Mouse (Mus musculus) limb, embryonic 15.5 days (tissue): Measurements from ENCODE around the gene 1110059E24Rik. TPM values are rescaled to one million over a fixed set of nuclear protein-coding genes. Genes with fewer than 3 reads are reported as not detected.

Experiments
- ATAC-seq: fragments of 200-750 bp; cut with Nextera tagmentation; 2 replicates; pipeline ENCODE4 v1.8.0; 2017; ENCODE audit warnings: low read depth, moderate TSS enrichment; ENCODE audit not compliant: insufficient number of reproducible peaks, low FRiP score, low TSS enrichment
- H3K27ac ChIP-seq: fragments of 300-500 bp; sonication (generic); 2 replicates; pipeline ENCODE4 v1.5.1; 2015; ENCODE audit warnings: moderate library complexity, mild to moderate bottlenecking, inconsistent platforms
- H3K27me3 ChIP-seq: fragments of 300-500 bp; sonication (generic); 2 replicates; pipeline ENCODE4 v1.6.1; 2015; ENCODE audit warnings: inconsistent platforms
- H3K36me3 ChIP-seq: fragments of 300-500 bp; sonication (generic); 2 replicates; pipeline ENCODE4 v1.6.1; 2015; ENCODE audit warnings: inconsistent platforms
- H3K4me1 ChIP-seq: fragments of 300-500 bp; sonication (generic); 2 replicates; pipeline ENCODE4 v1.6.1; 2015; ENCODE audit warnings: inconsistent platforms
- H3K4me2 ChIP-seq: fragments of 300-500 bp; sonication (generic); 2 replicates; pipeline ENCODE4 v1.6.1; 2015; ENCODE audit warnings: mild to moderate bottlenecking, inconsistent platforms
- H3K4me3 ChIP-seq: fragments of 300-500 bp; sonication (generic); 2 replicates; pipeline ENCODE4 v1.5.1; 2015; ENCODE audit warnings: mild to moderate bottlenecking, inconsistent platforms
- H3K9ac ChIP-seq: fragments of 300-500 bp; sonication (generic); 2 replicates; pipeline ENCODE4 v1.6.1; 2015; ENCODE audit warnings: inconsistent platforms
- H3K9me3 ChIP-seq: fragments of 300-500 bp; sonication (generic); 2 replicates; pipeline ENCODE4 v1.6.1; 2016; ENCODE audit warnings: inconsistent platforms
- WGBS: fragments of 180-500 bp; shearing (Covaris S2); methylation state at CpG from one replicate; pipeline ENCODE4 v1.1.7; 2015; 5-methylcytosine and 5-hydroxymethylcytosine counted together
- polyA plus RNA-seq: library from polyadenylated mRNA; unstranded; fragments of >200 nt; fragmentation: Nextera tagmentation; extraction: Ambion mirVana; gene quantifications from 2 replicates; pipeline ENCODE4 v1.2.1, GENCODE M21; 2015

1110059E24Rik gene
- polyA plus RNA-seq, 1 experiment from 2014 or later: 52.2 TPM

DNA sequence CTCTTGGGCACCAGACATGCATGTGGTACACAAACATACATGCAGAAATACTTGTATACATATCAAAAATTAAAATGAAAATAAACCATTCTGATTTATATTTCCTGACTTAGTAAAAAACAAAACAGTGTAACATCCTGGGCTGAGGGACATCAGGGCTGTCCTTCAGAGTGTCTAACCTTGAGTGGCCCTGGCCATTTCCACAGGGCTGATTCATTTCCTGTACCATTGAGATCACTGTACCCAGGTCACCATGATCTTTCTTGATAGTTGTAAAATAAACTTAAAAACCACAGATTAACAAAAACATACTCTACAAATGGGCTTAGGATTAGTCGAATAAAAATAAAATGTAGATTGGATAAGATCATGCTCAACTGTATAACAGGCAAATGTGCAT, 66.2 kb downstream of the 1110059E24Rik start:
- H3K27ac ChIP-seq: no peak overlapping the region
- no peak overlapping the region for H3K4me2 ChIP-seq
- 94% methylated on average over 1 of the region's 1 CpGs for WGBS
- H3K4me1 ChIP-seq: no peaks in the 10 kb centered on the region
- no peak overlapping the region for H3K9ac ChIP-seq
- no peak for ATAC-seq
- H3K27me3 ChIP-seq: no peaks in the 10 kb centered on the region
- H3K9me3 ChIP-seq: no peaks in the 10 kb centered on the region
- 0 out of 2 replicates have a peak, but pooled peaks cover 1% of the 10 kb centered on the region for H3K36me3 ChIP-seq
- no peak overlapping the region for H3K4me3 ChIP-seq

DNA sequence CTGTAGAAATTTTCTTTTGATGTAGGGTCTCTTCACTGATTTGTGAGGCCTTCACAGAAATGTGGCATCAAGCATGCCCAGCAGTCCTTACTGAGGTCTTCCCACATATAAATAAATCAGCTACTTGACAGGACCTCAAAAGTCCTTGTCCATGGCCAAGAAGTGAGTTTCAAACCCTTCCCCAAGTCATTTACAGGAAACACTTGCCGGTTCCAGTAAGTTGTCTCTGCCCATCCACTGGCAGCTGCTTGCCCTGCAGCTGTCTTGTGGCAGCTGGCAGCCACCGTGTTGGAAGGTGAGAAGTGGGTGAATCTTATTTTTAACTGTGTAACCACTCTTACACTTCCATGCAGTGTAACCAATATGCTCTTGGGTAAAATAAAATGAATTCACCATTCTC, 66.9 kb downstream of the 1110059E24Rik start:
- Histone ChIP-seq H3K4me2 (no peak overlapping the region), H3K27ac (no peak overlapping the region), H3K9me3 (no peaks in the 10 kb centered on the region), H3K4me3 (no peak overlapping the region), H3K36me3 (no peaks in the 10 kb centered on the region), H3K27me3 (no peaks in the 10 kb centered on the region), H3K9ac (no peak overlapping the region), H3K4me1 (no peaks in the 10 kb centered on the region)
- WGBS: 66% methylated on average over 2 of the region's 2 CpGs
- no peak for ATAC-seq

DNA sequence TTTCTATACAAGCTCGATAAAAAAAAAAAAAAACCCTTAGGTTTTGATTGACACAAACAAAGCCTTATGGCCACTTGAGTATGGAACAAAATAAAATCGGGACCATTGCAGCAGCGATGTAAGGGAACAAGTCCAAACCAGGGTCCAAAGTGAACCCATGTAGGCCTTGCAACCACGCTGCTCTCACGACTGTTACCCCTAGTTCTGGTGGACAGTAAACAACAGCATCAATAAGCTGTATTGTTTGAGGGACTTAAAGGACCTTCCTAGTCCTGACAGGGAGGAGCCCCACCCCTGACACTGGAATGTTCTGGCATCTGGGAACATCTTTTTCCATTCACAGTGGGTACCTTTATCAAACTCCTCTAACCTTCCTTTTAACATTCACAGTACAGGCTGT, 68.8 kb downstream of the 1110059E24Rik start:
- no peak overlapping the region for H3K4me2 ChIP-seq
- no peak overlapping the region for H3K27ac ChIP-seq
- no peaks in the 10 kb centered on the region for H3K4me1 ChIP-seq
- no peaks in the 10 kb centered on the region for H3K9me3 ChIP-seq
- H3K36me3 ChIP-seq: no peaks in the 10 kb centered on the region
- H3K9ac ChIP-seq: no peak overlapping the region
- H3K4me3 ChIP-seq: no peak overlapping the region
- no peak for ATAC-seq
- no peaks in the 10 kb centered on the region for H3K27me3 ChIP-seq
- WGBS: 81% methylated on average over 5 of the region's 5 CpGs

DNA sequence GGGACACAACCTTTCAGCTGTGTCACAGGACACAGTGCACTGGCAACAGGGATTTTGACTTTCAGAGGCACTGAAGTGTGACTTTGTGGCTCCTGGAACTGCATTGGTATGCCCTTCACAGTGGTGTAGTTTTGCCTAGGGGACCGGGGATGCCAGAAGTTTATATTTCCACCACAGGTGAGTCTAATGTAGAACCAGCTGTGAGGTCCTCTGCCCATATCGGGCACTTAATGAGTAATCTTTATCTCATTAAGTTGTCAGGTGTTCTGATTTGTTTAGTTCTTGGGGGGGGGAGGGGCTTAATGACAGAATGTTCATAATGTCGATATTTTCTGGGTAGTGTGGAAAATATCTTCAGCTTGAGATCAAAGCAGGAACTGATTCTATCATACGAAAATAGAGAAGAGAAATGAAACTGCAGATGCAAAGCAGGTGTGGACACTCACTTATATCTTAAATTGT, 69.2 kb downstream of the 1110059E24Rik start:
- Histone ChIP-seq H3K27me3 (no peaks in the 10 kb centered on the region), H3K9me3 (no peaks in the 10 kb centered on the region), H3K27ac (no peak overlapping the region), H3K9ac (no peak overlapping the region), H3K4me3 (no peak overlapping the region), H3K4me2 (no peak overlapping the region), H3K36me3 (no peaks in the 10 kb centered on the region), H3K4me1 (no peaks in the 10 kb centered on the region)
- ATAC-seq: no peak
- 61% methylated on average over 4 of the region's 4 CpGs for WGBS

DNA sequence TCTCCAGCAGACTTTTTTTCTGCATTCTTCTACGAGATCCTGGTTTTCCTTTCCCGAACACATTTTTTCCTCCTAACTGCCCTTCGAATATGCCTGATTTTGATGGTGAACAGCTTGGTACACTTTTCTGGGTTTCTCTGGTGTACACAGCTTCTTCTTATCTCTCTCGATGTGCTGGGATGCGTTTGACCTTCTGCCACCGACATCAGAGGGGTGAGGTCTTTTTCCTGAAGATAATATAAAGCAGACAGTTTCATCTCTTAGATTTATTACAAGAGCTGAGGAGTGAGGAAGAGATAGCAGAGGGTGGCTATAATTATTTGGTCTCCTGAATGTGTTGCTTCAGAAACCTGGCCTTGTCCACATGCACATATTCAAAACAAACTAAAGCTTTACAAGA, 71.4 kb downstream of the 1110059E24Rik start:
- 62% methylated on average over 6 of the region's 6 CpGs for WGBS
- H3K9ac ChIP-seq: no peak overlapping the region
- no peaks in the 10 kb centered on the region for H3K36me3 ChIP-seq
- H3K27ac ChIP-seq: no peak overlapping the region
- H3K27me3 ChIP-seq: no peaks in the 10 kb centered on the region
- no peaks in the 10 kb centered on the region for H3K4me1 ChIP-seq
- ATAC-seq: no peak
- no peak overlapping the region for H3K4me3 ChIP-seq
- no peak overlapping the region for H3K4me2 ChIP-seq
- no peaks in the 10 kb centered on the region for H3K9me3 ChIP-seq

DNA sequence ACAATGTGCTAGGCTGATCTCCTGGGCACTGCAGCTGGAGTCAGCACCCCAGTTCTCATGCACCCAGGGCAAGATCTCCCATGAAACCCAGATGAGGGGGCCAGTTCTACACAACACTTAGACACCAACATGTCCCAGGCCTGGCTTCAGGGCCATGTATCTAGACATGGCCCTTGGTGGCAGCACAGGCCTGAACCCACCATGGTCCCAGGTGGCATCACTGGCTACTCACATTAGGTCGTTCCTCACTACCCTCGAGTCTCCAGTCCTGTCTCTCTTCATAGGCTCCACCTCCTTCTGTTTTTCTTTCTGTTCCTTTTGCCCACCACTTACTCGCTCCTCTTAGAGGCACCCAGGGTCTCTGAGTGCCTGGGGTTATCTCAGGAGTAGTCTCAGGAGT, 72.9 kb downstream of the 1110059E24Rik start:
- Histone ChIP-seq H3K9ac (no peak overlapping the region), H3K27me3 (no peaks in the 10 kb centered on the region), H3K4me3 (no peak overlapping the region), H3K9me3 (no peaks in the 10 kb centered on the region), H3K27ac (no peak overlapping the region), H3K36me3 (no peaks in the 10 kb centered on the region), H3K4me2 (no peak overlapping the region), H3K4me1 (no peaks in the 10 kb centered on the region)
- WGBS: 80% methylated on average over 3 of the region's 3 CpGs
- ATAC-seq: no peak

DNA sequence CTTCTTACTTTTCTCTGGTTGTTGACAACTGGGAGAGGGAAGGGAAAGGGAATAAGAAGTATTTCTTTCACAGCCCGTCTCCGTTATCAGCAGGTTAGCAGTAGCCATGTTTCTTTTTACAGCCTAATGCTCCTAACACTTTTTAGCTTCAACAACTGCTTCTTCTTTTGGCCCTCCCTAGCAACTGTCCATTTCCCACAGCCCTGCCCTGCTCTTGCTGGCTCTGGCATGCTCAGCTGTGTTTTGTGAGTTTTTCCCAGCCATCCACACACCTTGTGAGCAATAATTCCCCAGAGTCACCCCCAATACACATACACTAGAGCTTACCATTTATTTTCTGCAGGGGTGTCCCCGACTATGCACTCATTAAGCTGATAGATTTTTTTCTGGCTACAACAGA, 75.3 kb downstream of the 1110059E24Rik start:
- Histone ChIP-seq H3K4me2 (no peak overlapping the region), H3K27ac (no peak overlapping the region), H3K4me3 (no peak overlapping the region), H3K9ac (no peak overlapping the region), H3K4me1 (no peaks in the 10 kb centered on the region), H3K36me3 (no peaks in the 10 kb centered on the region), H3K9me3 (no peaks in the 10 kb centered on the region), H3K27me3 (no peaks in the 10 kb centered on the region)
- 51% methylated on average over 3 of the region's 3 CpGs for WGBS
- no peak for ATAC-seq

DNA sequence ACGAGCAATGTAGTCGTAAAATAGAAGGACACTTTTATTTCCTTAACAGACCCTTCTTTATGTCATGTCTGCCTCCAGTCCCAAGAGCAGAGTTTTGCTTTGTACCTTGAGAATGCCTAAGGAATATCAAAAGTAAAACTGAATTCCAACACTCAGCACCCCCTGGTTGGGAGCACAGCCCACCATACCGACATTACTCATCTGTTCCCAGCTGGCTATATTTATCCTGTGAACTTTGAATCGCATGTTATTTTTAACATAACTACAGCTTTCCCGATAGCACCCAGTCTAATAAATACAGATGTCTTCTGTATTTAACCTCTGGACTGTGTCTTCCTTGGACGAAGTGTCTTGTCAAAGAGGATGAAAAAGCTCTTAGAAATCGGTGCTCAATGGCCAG, 80.8 kb downstream of the 1110059E24Rik start:
- no peaks in the 10 kb centered on the region for H3K36me3 ChIP-seq
- H3K9me3 ChIP-seq: no peaks in the 10 kb centered on the region
- no peak overlapping the region for H3K4me3 ChIP-seq
- no peaks in the 10 kb centered on the region for H3K4me1 ChIP-seq
- 55% methylated on average over 7 of the region's 7 CpGs for WGBS
- ATAC-seq: no peak
- no peak overlapping the region for H3K4me2 ChIP-seq
- no peak overlapping the region for H3K27ac ChIP-seq
- no peak overlapping the region for H3K9ac ChIP-seq
- no peaks in the 10 kb centered on the region for H3K27me3 ChIP-seq

DNA sequence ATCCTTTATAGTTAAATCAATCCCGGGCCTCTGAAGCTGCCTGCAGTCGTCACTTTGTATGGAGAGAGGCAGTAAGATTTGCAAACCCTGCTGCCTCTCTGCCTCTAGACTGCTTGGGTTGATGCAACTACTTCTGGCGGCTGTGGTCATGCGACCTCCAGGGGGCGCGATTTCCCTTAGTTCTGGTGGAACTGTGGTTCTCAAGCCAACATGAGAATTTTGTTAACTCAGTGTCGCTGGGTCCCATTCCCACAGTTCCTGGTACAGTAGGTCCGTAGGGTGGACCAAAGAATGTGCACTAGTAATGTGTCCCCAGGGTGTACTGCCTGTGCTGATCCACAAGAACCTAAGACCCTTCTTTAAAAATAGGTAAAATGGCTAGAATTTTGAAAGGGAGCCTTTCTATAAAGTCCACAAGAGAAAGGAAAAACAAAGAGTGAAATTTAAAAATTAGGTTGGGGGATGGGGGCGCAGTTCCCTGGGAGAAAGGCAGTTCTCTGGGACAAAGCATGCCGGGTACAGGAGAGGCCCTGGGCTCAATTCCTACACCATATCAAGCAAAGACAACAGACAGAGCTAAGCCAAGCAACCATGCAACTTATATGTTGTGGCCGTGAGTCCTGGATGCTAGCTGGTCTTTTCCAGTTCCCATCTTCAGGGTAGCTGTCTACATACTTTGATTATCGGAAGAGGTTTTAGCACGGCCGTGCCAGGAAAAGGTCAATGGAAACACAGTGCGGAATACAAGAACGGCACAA, 81.4 kb downstream of the 1110059E24Rik start:
- H3K4me3 ChIP-seq: no peak overlapping the region
- no peaks in the 10 kb centered on the region for H3K4me1 ChIP-seq
- H3K27me3 ChIP-seq: no peaks in the 10 kb centered on the region
- H3K27ac ChIP-seq: no peak overlapping the region
- H3K9me3 ChIP-seq: no peaks in the 10 kb centered on the region
- no peak overlapping the region for H3K4me2 ChIP-seq
- H3K9ac ChIP-seq: no peak overlapping the region
- no peaks in the 10 kb centered on the region for H3K36me3 ChIP-seq
- 32% methylated on average over 16 of the region's 16 CpGs for WGBS
- ATAC-seq: 0 out of 2 replicates have a peak, but pooled peaks have one; percentile 44

DNA sequence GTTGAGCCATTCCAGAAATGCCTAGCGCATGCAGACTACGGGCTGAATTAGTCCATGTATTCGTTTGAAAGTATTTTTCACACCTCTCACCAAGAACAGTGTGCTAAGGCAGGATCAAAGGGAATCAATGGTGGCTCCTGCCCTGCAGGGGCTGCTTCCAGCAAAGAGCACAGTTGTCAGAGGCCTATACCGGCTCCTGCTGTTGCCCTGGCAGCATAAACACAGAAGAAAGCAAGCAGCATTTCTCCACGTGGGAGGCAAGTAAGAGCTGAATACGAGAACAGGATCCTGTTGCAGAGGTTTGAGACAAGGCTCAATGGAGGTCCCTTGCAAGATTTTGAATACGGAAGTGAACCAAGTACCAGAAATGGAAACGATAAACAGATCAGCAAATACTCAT, 82.0 kb downstream of the 1110059E24Rik start:
- no peak overlapping the region for H3K4me2 ChIP-seq

DNA sequence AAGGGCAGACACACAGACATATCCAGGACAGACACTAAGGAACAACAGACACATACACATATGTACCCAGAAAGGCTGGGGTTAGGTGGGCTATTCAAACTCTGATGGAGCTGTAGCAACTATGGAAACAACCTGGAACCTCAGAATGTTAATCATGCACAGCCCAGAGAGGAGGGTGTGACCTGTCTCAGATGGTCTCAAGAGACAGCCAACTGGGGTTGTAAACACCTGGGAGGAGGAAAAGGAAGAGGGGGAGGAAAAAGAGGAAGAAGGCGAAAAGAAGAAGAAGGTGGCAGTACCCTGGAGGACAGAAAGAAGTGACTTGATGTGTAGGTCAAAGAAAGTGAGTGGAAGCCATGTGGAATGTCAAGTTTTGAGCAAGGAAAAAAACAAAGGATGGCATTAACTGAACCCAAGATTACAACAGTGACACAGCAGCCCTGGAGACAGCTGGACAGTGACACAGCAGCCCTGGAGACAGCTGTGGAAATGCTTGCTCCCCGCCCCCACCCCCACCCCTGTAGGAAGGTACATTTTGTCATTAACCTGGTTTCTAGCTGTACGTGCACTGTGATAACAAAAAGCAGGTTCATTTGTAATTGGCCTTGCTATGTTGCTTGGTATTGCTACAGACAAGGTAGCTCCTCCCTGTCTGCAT, 84.1 kb downstream of the 1110059E24Rik start:
- H3K4me2 ChIP-seq: no peak overlapping the region
- 67% methylated on average over 3 of the region's 3 CpGs for WGBS
- no peaks in the 10 kb centered on the region for H3K4me1 ChIP-seq
- H3K27ac ChIP-seq: no peak overlapping the region
- H3K36me3 ChIP-seq: no peaks in the 10 kb centered on the region
- no peaks in the 10 kb centered on the region for H3K9me3 ChIP-seq
- no peaks in the 10 kb centered on the region for H3K27me3 ChIP-seq
- no peak for ATAC-seq
- H3K4me3 ChIP-seq: no peak overlapping the region
- H3K9ac ChIP-seq: no peak overlapping the region

More for the DNA sequence above, 82.0 kb downstream of the 1110059E24Rik start:
- H3K9me3 ChIP-seq: no peaks in the 10 kb centered on the region
- H3K36me3 ChIP-seq: no peaks in the 10 kb centered on the region
- no peak overlapping the region for H3K4me3 ChIP-seq
- 47% methylated on average over 8 of the region's 8 CpGs for WGBS
- H3K9ac ChIP-seq: no peak overlapping the region
- no peaks in the 10 kb centered on the region for H3K4me1 ChIP-seq
- no peak overlapping the region for H3K27ac ChIP-seq
- ATAC-seq: no peak
- no peaks in the 10 kb centered on the region for H3K27me3 ChIP-seq

DNA sequence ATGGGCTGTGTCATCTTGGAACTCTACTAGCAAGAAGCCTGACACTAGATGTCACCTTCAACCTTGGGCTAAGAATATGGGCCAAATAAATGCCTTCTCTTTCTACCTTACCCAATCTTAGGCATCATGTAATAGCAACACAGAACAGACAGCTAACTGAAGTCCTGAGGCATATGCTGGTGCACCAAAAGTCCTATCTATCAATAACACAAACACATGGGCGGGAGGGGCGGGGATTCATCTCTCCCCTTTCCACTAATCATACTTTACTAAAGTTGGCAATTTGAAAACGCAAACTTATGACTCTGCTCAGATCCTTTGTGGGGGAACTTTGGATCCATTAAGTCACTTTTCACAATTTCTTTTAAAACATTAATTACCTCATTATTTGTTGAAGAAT, 84.8 kb downstream of the 1110059E24Rik start:
- H3K9me3 ChIP-seq: no peaks in the 10 kb centered on the region
- H3K4me1 ChIP-seq: no peaks in the 10 kb centered on the region
- H3K4me2 ChIP-seq: no peak overlapping the region
- no peak overlapping the region for H3K4me3 ChIP-seq
- no peak overlapping the region for H3K27ac ChIP-seq
- H3K27me3 ChIP-seq: no peaks in the 10 kb centered on the region
- no peaks in the 10 kb centered on the region for H3K36me3 ChIP-seq
- 81% methylated on average over 3 of the region's 3 CpGs for WGBS
- ATAC-seq: no peak
- H3K9ac ChIP-seq: no peak overlapping the region
